Mouse (Mus musculus) gonadal fat pad, adult 2 months (tissue): ENCODE data around the gene Prr18. TPM values are rescaled to one million over a fixed set of nuclear protein-coding genes. Genes with fewer than 3 reads are reported as not detected.

Experiments
- DNase-seq: peaks from one replicate; pipeline ENCODE4 v3.0.0-alpha.2; 2012; ENCODE audit warnings: low read depth
- polyA plus RNA-seq: library from polyadenylated mRNA; depleted of rRNA; stranded (reverse); fragments of >200 nt; gene quantifications from 2 replicates; pipeline ENCODE4 v1.2.3, GENCODE M21; 2012; rRNA removed

Prr18 gene
- polyA plus RNA-seq, 1 experiment: 0.46 TPM

- DNase-seq: no peak
Observed at GRCm38 (mm10) chr17:8388990-8389789, 51.9 kb downstream of the Prr18 start.

DNA sequence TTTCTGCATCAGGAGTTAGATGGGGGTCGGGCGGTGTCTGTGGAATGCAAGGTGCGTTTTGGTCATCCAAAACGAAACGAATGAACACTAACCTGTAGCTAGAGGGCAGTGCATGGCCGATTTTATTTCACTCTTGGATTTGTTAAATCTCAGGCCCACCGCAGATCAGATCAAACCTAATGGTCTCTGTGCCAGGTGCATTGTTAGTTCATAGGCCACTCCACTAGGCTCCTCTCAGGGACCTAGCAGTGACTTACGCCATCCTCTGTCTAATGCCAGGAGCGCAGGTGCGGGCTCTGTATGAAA, 52.5 kb downstream of the Prr18 start:
- no peak for DNase-seq

DNA sequence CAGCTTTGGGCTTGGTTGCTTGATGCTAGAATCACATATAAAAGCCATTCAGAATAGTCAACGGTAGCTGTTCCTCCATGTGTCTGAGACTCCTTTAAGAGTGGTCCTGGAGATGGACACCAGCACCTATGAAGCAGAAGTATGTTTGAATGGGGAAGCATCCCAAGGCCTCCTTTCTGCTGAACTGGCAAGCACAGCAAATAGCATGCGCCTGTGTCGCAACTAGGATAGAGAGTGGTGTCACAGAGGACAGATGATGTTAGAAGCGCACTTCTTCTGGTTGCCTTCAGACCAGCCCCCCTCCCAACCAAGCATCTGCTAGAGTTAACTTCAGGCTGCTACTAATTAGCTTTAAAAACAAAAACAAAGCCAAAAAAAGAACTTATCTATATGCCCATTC, 53.2 kb downstream of the Prr18 start:
- DNase-seq: no peak

Other genes starting within 250 kb of the Prr18 start
- gene Gm49673, start 189.7 kb upstream of the Prr18 start, polyA plus RNA-seq: 1.2 and 3.1 TPM in 2 replicates
- gene Rnaset2a, start 189.4 kb upstream of the Prr18 start, polyA plus RNA-seq: 72.6 and 117 TPM in 2 replicates
- gene Fgfr1op, start 172.0 kb upstream of the Prr18 start, polyA plus RNA-seq: 3.7 TPM in 2 replicates
- gene Ccr6, start 101.4 kb upstream of the Prr18 start, polyA plus RNA-seq: 0.20 and 0.30 TPM in 2 replicates
- gene Mpc1, start 54.6 kb upstream of the Prr18 start, polyA plus RNA-seq: 313 and 529 TPM in 2 replicates
- gene Sft2d1, start 26.4 kb upstream of the Prr18 start, polyA plus RNA-seq: 69.9 and 70.6 TPM in 2 replicates
- 1.3 and 1.8 TPM in 2 replicates for gene T2, start 18.5 kb downstream of the Prr18 start, polyA plus RNA-seq
- gene T, start 97.0 kb downstream of the Prr18 start, polyA plus RNA-seq: 0.24 TPM in 1 of 2 replicates, not detected in the other
- 1.4 and 2.1 TPM in 2 replicates for gene Pde10a, start 187.9 kb downstream of the Prr18 start, polyA plus RNA-seq
- not detected in 2 replicates for gene Gm17087, start 229.5 kb downstream of the Prr18 start, polyA plus RNA-seq